Mouse (Mus musculus) midbrain, embryonic 13.5 days (tissue): ENCODE measurements around the gene Orai2. TPM values are rescaled to one million over a fixed set of nuclear protein-coding genes. Genes with fewer than 3 reads are reported as not detected.

Source experiments
- ATAC-seq: fragments of 200-750 bp; cut with Nextera tagmentation; 2 replicates; pipeline ENCODE4 v1.8.0; 2017; ENCODE audit warnings: mild to moderate bottlenecking, moderate TSS enrichment, moderate library complexity
- H3K27ac ChIP-seq: fragments of 300-500 bp; sonication (generic); 2 replicates; pipeline ENCODE4 v1.5.1; 2015; ENCODE audit warnings: inconsistent platforms, mild to moderate bottlenecking, moderate library complexity
- H3K27me3 ChIP-seq: fragments of 300-500 bp; sonication (generic); 2 replicates; pipeline ENCODE4 v1.6.1; 2015; ENCODE audit warnings: mild to moderate bottlenecking, inconsistent platforms
- H3K36me3 ChIP-seq: fragments of 300-500 bp; sonication (generic); 2 replicates; pipeline ENCODE4 v1.6.1; 2015; ENCODE audit warnings: mild to moderate bottlenecking, inconsistent platforms
- H3K4me1 ChIP-seq: fragments of 300-500 bp; sonication (generic); replicated peaks from 2 replicates; pipeline ENCODE4 v1.6.1; 2015; ENCODE audit warnings: inconsistent platforms
- H3K4me2 ChIP-seq: fragments of 300-500 bp; sonication (generic); replicated peaks from 2 replicates; pipeline ENCODE4 v1.6.1; 2015; ENCODE audit warnings: moderate library complexity, mild to moderate bottlenecking, inconsistent platforms
- H3K4me3 ChIP-seq: fragments of 300-500 bp; sonication (generic); replicated peaks from 2 replicates; pipeline ENCODE4 v1.5.1; 2015; ENCODE audit warnings: mild to moderate bottlenecking, inconsistent platforms
- H3K9ac ChIP-seq: fragments of 300-500 bp; sonication (generic); replicated peaks from 2 replicates; pipeline ENCODE4 v1.6.1; 2015; ENCODE audit warnings: mild to moderate bottlenecking, inconsistent platforms
- H3K9me3 ChIP-seq: fragments of 300-500 bp; sonication (generic); 2 replicates; pipeline ENCODE4 v1.6.1; 2016; ENCODE audit warnings: mild to moderate bottlenecking, inconsistent platforms
- WGBS: fragments of 180-500 bp; shearing (Covaris S2); methylation state at CpG from one replicate; pipeline ENCODE4 v1.1.7; 2015; 5-methylcytosine and 5-hydroxymethylcytosine counted together
- polyA plus RNA-seq: library from polyadenylated mRNA; unstranded; fragments of >200 nt; fragmentation: Nextera tagmentation; extraction: Ambion mirVana; gene quantifications from 2 replicates; pipeline ENCODE4 v1.2.1, GENCODE M21; 2015

The Orai2 gene
- polyA plus RNA-seq, 1 experiment from 2014 or later: 30.6 TPM

DNA sequence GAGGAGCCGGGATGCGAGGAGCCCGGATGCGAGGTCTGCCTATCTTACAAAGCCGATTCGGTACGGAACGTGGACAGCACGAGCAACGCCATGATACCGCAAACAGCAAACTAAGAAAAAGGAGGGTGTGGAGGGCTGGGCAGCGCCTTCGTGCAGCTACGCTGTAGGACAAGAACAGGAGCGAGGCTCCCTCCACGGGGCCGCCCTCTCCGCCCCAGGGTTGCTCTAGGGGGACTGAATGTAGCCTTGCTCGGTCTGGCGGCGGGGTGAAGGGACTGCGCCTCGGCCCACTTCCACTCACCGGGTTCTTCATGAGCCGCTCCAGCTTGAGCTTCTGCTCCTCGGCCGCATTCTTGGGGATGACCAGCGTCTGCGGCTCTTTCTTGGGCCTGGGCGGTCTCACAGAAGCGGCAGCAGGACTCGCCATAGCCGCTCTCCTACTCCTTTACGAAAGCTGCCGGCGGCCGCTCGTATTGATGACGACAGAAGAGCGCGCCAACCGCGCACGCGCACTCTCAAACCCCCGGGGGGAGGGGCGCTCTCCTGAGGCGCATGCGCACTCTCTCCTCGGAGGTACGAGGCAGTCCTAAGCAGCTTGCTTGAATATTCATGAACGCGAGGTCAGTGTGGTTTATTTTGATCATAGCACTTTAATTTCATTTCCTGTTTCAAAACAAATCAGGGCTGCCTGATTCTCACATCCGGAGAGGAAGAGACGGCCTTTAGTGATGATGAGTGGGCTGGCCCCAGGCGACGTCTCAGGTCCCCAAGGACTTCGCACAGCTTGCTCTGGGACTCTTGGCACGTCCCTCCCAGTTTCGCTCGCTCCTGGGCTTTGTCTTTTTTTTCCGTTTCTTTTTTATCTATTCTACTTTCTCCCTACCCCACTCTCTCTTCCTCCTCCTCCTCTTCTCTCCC lies 28.2 kb upstream of the Orai2 start, which contains the start of gene Prkrip1:
Gene Prkrip1, minus strand, starts transcription at position 490 of the 918 bp plus-strand sequence.
- Histone ChIP-seq H3K27ac (peak within 1 kb of the TSS; percentile 81), H3K4me1 (peaks cover 17% of the 10 kb centered on the region), H3K27me3 (no peaks in the 10 kb centered on the region), H3K36me3 (peaks cover 35% of the 10 kb centered on the region), H3K4me2 (peak within 1 kb of the TSS; percentile 86), H3K4me3 (peak within 1 kb of the TSS; percentile 99), H3K9ac (peak within 1 kb of the TSS; percentile 95), H3K9me3 (no peaks in the 10 kb centered on the region)
- under 1% methylated on average over 62 of the region's 62 CpGs for WGBS
- ATAC-seq: peak; percentile 88

DNA sequence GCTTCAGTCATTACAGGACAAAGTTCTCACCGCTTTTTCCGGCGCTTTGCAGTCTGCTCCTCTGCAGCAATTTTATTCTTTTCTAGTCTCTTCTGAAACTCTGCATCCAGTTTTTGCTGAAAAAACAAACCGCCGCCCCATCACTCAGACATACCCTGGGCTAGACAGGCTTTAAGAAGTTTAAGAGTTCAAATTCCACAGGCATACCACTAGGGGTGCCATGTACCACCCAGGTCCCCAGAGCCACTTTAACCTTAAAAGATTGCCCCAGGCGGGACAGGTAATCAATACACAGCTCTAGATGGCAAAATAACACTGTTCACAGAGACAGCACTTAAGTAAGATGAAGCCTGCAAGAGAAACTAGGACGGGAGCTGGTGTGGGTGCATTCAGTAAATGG lies 21.4 kb upstream of the Orai2 start:
- no peak overlapping the region for H3K27ac ChIP-seq
- ATAC-seq: no peak
- no peak overlapping the region for H3K9ac ChIP-seq
- no peak overlapping the region for H3K4me2 ChIP-seq
- no peaks in the 10 kb centered on the region for H3K27me3 ChIP-seq
- no peak overlapping the region for H3K4me3 ChIP-seq
- H3K4me1 ChIP-seq: no peaks in the 10 kb centered on the region
- 88% methylated on average over 7 of the region's 7 CpGs for WGBS
- H3K9me3 ChIP-seq: no peaks in the 10 kb centered on the region
- peaks cover 96% of the 10 kb centered on the region for H3K36me3 ChIP-seq

DNA sequence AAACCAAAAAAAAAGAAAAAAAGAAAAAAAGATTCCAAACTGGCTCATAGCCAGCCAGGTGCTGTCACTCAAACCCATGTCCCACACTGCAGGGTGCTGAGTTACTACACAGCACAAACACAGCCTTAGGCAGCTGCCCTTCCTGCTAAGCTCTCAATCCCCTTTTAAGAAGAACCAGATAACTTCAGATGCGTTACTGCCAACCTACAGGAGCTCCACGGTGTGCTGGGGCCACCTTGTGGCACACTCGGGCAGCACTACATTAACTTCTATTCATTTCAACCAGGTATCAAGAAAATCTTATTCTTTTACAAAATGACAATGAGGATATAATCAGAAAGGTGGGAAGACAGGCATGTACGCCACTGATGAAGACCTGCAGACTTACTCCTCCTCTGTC lies 16.2 kb upstream of the Orai2 start:
- Histone ChIP-seq H3K4me2 (no peak overlapping the region), H3K27ac (no peak overlapping the region), H3K4me3 (no peak overlapping the region), H3K36me3 (peaks cover 70% of the 10 kb centered on the region), H3K9ac (no peak overlapping the region), H3K9me3 (no peaks in the 10 kb centered on the region), H3K27me3 (no peaks in the 10 kb centered on the region), H3K4me1 (no peaks in the 10 kb centered on the region)
- ATAC-seq: peak; percentile 74; the same call in 1 of the 2 replicates
- 38% methylated on average over 4 of the region's 4 CpGs for WGBS

DNA sequence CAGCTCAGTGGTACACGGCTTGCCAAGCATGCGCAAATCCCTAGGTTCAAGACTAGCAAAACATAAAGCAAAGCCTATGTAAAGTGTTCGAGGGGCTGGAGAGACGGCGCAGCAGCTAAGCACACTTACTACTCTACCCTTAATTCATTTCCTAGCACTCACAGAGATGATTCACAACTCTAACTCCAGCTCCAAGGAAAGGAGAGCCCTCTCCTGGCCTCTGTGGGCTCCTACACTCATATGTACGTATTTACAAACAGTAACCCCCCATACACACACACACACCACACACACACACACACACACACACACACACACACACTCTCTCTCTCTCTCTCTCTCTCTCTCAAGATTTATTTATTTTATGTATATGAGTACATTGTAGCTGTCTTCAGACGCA lies 13.3 kb upstream of the Orai2 start:
- no peak overlapping the region for H3K4me2 ChIP-seq
- H3K4me1 ChIP-seq: no peaks in the 10 kb centered on the region
- H3K27me3 ChIP-seq: no peaks in the 10 kb centered on the region
- H3K36me3 ChIP-seq: peaks cover 72% of the 10 kb centered on the region
- no peaks in the 10 kb centered on the region for H3K9me3 ChIP-seq
- H3K27ac ChIP-seq: no peak overlapping the region
- ATAC-seq: no peak
- no peak overlapping the region for H3K4me3 ChIP-seq
- no peak overlapping the region for H3K9ac ChIP-seq
- 94% methylated on average over 7 of the region's 7 CpGs for WGBS

DNA sequence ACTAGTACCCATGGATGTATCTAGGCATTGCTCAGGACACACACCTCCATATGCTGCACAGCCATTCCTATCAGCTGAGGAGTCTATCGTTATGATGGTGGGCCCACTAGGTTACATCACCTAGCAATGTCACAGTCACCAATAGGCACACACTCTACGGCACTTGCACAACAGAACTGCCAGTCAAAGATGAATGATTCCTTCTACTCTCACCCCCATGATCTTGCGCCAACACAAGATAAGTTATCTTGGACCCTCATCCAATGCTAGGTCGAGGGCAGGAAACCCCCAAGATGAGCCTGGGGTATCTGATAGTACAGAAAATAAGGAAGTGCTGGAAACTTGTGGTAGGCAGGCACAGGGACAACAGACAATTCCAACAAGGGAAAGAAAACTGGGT lies 12.3 kb upstream of the Orai2 start:
- H3K9me3 ChIP-seq: no peaks in the 10 kb centered on the region
- ATAC-seq: no peak
- H3K27me3 ChIP-seq: no peaks in the 10 kb centered on the region
- no peak overlapping the region for H3K9ac ChIP-seq
- peaks cover 72% of the 10 kb centered on the region for H3K36me3 ChIP-seq
- H3K4me3 ChIP-seq: no peak overlapping the region
- no peaks in the 10 kb centered on the region for H3K4me1 ChIP-seq
- H3K27ac ChIP-seq: no peak overlapping the region
- no peak overlapping the region for H3K4me2 ChIP-seq
- WGBS: 96% methylated on average over 4 of the region's 4 CpGs

DNA sequence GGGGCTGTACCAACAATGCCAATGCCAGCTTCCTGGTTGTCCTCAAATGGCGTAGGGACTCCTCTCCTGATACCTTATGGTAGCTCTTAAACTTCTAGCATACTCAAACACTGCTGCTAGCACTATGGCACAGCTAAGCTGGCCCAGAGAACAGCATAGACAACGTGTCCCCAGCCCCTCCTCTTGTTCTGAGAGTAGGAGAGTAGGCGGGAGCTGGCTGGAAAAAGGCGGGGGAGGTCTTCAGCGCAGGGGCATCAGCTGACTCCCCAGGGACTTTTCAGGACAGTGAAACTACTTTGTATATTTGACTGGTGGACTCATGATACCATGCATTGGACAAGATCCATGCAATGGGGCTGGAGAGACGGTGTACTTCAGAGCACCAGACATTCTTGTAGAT lies 11.5 kb upstream of the Orai2 start:
- Histone ChIP-seq H3K27me3 (no peaks in the 10 kb centered on the region), H3K9me3 (no peaks in the 10 kb centered on the region), H3K4me1 (no peaks in the 10 kb centered on the region), H3K4me2 (no peak overlapping the region), H3K36me3 (peaks cover 72% of the 10 kb centered on the region), H3K4me3 (no peak overlapping the region), H3K9ac (no peak overlapping the region), H3K27ac (no peak overlapping the region)
- WGBS: 91% methylated on average over 6 of the region's 6 CpGs
- no peak for ATAC-seq

DNA sequence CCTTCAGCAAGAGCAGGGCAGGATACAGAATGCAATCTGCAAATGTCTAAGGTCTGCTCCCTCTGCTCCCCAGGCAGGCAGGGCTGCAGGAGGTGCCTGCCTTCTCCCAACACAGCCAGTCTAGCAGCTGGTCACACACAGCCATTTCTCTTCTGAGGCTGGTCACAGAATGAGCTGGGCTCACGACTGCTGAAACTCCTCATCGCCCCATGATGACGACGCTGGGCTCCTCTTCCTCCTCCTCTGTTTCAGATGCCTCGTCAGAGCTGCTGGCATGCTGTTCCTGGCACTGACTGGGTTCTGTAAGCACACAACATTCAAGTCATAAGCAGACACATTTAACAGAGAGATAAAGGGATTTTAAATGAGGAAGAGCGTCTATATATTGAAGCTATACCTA lies 10.7 kb upstream of the Orai2 start:
- Histone ChIP-seq H3K36me3 (peaks cover 70% of the 10 kb centered on the region), H3K27me3 (no peaks in the 10 kb centered on the region), H3K4me3 (no peak overlapping the region), H3K27ac (no peak overlapping the region), H3K4me1 (no peaks in the 10 kb centered on the region), H3K9ac (no peak overlapping the region), H3K4me2 (no peak overlapping the region), H3K9me3 (no peaks in the 10 kb centered on the region)
- no peak for ATAC-seq
- 93% methylated on average over 6 of the region's 6 CpGs for WGBS

DNA sequence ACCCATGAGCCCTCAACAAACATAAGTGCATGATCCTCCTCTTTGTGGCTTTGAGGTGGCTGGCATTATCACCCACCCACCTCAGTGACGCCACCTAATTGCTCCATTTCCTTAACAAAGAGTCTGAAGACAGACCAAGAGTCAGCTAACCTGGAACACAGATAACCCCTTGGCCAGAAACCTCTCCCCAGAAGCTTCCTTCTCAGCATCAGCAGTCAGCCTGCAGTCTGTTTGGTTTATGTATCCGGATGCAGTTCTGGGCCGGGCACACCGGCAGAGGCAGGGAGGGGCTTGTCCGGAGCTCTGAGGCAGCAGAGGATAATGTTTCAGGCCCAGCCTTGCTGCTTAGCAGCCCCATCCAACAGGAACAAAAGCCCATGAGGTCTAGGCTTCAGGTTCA lies 9.1 kb upstream of the Orai2 start:
- Histone ChIP-seq H3K4me3 (no peak overlapping the region), H3K9ac (no peak overlapping the region), H3K9me3 (no peaks in the 10 kb centered on the region), H3K4me2 (no peak overlapping the region), H3K4me1 (no peaks in the 10 kb centered on the region), H3K36me3 (peaks cover 67% of the 10 kb centered on the region), H3K27ac (no peak overlapping the region), H3K27me3 (no peaks in the 10 kb centered on the region)
- 88% methylated on average over 5 of the region's 5 CpGs for WGBS
- ATAC-seq: no peak

DNA sequence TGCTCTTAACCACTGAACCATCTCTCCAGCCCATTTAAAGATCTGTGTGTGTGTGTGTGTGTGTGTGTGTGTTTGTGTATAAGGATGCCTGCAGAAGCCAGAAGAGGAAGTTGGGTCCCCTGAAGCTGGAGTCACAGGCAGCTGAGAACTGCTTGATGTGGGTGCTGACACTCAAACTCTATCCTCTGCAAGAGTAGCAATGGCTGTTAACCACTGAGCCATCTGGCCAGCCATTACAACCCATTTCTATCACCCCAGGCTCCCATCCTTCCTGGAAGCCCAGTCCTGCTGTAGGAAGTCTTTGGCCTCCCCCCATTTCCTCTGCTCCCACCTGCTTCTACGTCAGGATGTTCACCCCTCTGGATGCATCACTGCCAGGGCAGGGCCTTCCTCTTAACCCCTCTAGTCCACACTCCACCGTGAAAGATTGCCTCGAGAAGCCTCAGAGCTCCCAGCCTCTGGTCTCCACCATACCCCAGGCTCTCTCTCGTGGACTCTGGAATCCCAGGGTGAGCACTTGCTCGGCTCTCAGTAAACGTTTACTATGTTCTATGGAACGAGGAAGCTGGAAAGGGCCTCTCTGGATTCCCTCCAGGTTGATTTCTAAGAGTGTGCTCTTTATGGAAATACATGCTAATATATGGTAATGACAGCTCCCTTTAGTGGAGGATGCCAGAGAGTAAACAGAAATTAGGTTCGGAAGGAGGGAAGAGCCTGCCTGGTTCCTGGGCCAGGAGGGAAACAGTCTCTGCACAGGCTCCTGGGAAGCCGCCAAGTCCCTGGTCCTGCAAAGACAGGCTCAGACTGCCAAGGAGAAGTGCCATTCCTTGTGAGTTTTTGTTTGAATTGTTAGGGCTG lies 3.3 kb upstream of the Orai2 start:
- WGBS: 48% methylated on average over 9 of the region's 9 CpGs
- peaks cover 15% of the 10 kb centered on the region for H3K36me3 ChIP-seq
- H3K27me3 ChIP-seq: 0 out of 2 replicates have a peak, but pooled peaks cover 11% of the 10 kb centered on the region
- no peak overlapping the region for H3K4me2 ChIP-seq
- H3K4me1 ChIP-seq: peaks cover 25% of the 10 kb centered on the region
- no peaks in the 10 kb centered on the region for H3K9me3 ChIP-seq
- H3K27ac ChIP-seq: peak overlapping the region; percentile 46
- H3K4me3 ChIP-seq: no peak overlapping the region
- no peak overlapping the region for H3K9ac ChIP-seq
- ATAC-seq: no peak

DNA sequence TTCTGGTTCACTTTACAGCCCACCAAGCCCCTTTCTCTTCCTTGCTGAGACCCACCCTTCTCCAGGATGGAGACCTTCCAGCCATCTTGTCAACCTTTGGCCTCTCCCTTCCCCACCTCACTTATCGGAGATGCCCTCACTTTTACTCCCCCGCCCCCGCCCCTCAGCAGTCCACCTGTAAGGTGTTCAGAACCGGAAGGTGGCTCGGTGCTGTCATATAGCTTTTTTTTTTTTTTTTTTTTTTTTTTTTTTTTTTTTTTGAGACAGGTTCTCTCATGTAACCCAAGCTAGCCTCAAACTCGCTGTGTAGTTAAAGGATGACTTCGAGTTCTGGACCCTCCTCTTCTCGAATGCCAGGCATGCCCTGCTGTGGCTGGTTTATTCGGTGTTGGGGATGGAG lies 2.4 kb upstream of the Orai2 start:
- Histone ChIP-seq H3K4me1 (peaks cover 25% of the 10 kb centered on the region), H3K27me3 (0 out of 2 replicates have a peak, but pooled peaks cover 11% of the 10 kb centered on the region), H3K9ac (no peak overlapping the region), H3K4me2 (no peak overlapping the region), H3K27ac (no peak overlapping the region), H3K9me3 (no peaks in the 10 kb centered on the region), H3K4me3 (no peak overlapping the region), H3K36me3 (peaks cover 8% of the 10 kb centered on the region)
- ATAC-seq: no peak
- WGBS: 82% methylated on average over 9 of the region's 9 CpGs

DNA sequence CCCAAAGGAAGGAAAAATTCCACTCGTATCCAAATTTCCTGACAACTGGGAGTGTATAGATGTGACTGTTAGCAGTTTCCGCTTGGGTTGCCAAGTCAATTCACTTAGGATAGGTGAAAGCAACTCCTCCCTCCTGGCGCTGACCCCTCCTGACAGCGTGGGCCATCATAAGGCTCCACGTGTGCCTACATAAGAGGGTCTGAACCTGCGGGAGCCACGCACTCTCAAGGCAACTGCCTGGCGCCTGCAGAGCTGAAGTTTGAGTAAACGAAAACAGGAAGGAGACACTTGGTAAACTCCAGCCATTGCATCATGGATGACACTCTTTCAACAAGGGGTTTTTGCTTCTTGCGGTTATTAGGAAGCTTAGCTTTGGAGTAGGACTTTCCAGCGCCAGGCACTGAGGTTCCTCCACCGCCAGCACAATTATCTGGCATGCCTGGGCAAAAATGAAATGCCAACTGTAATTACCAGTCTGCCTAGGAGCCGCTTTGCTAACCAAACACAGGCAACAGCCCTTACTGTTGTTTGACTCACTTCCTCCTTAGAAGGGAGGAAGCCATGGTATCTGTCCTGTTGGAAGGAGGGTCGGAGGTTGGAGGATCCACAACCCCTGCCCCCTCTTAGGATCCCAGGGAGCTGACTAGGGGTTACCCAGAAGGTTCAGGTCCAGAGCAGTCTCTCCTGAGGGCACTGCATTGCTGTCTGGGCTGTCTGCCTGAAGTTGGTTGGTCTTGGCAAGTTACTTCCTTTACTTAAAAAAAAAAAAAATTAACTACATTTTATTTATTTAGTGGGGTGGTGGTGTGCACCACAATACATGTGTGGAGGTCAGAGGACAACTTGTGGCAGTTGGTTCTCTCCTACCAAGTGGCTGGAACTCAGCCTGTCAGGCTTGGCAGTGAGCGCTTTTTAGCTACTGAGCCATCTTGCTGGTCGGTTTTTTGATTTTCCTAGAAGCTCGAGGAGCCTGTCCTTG lies 1.1 kb upstream of the Orai2 start:
- H3K36me3 ChIP-seq: peaks cover 9% of the 10 kb centered on the region
- WGBS: 43% methylated on average over 17 of the region's 17 CpGs
- peak overlapping the region; percentile 80 for H3K9ac ChIP-seq
- no peak for ATAC-seq
- no peaks in the 10 kb centered on the region for H3K9me3 ChIP-seq
- peaks cover 25% of the 10 kb centered on the region for H3K4me1 ChIP-seq
- H3K27me3 ChIP-seq: 0 out of 2 replicates have a peak, but pooled peaks cover 11% of the 10 kb centered on the region
- H3K4me2 ChIP-seq: peak overlapping the region; percentile 84
- H3K4me3 ChIP-seq: peak overlapping the region; percentile 65
- peak overlapping the region; percentile 76; the same call in 1 of the 2 replicates for H3K27ac ChIP-seq
